Mouse (Mus musculus): ENCODE results near the gene Zscan4c. TPM values are rescaled to one million over a fixed set of nuclear protein-coding genes. Genes with fewer than 3 reads are reported as not detected.
"Not testable (repeated sequence)": the region's sequence is repeated elsewhere in the genome, so short reads cannot be mapped to it uniquely, and the experiment has no call there.

The Zscan4c gene
- polyA plus RNA-seq (2014; fragmentation: Nextera tagmentation; extraction: Ambion mirVana): not detected in 2 replicates

- not testable (repeated sequence) for H3K4me3 ChIP-seq (ENCODE audit: low read depth, low read length); DNase-seq (ENCODE audit: low spot score); H3K4me2 ChIP-seq (ENCODE audit: low read depth, low read length, severe bottlenecking); H3K36me3 ChIP-seq (ENCODE audit: control insufficient read depth, insufficient read depth, low read length); H3K27ac ChIP-seq (ENCODE audit: low read depth, low read length); H3K9ac ChIP-seq (ENCODE audit: low read length); H3K27me3 ChIP-seq (ENCODE audit: control insufficient read depth, insufficient read depth, low read length); ATAC-seq (replicated peaks; ENCODE audit: low FRiP score); H3K9me3 ChIP-seq (ENCODE audit: control insufficient read depth, low read length); H3K4me1 ChIP-seq (replicated peaks; ENCODE audit: control insufficient read depth, insufficient read depth, low read length)
- 86% methylated on average over 4 of the region's 4 CpGs for WGBS
Measured at GRCm38 (mm10) chr7:11005445-11005844, at the start of gene Zscan4c. TSS of gene Zscan4c (plus strand) at chr7:11005745.

Small RNAs within 50 kb of the gene (microRNA-seq; reads per million reads assigned to microRNA genes)
- gene Mir297-1 (ENCODE audit: insufficient number of aligned reads): not detected

Other genes starting within 250 kb of the Zscan4c start
- gene Zscan4b, start 100.7 kb upstream of the Zscan4c start, polyA plus RNA-seq (2014; fragmentation: Nextera tagmentation; extraction: Ambion mirVana): not detected in 2 replicates
- not detected in 2 replicates for gene Zscan4-ps1, start 63.9 kb downstream of the Zscan4c start, polyA plus RNA-seq (2014; fragmentation: Nextera tagmentation; extraction: Ambion mirVana)
- gene Zscan4d, start 160.4 kb downstream of the Zscan4c start, polyA plus RNA-seq (2014; fragmentation: Nextera tagmentation; extraction: Ambion mirVana): not detected in 2 replicates